Mouse (Mus musculus): ENCODE results near the gene F13a1. TPM values are rescaled to one million over a fixed set of nuclear protein-coding genes. Genes with fewer than 3 reads are reported as not detected.

F13a1 gene
- total and polyA plus RNA-seq, 3 experiments = not detected

GRCm38 (mm10) chr13:36901603-36902002 lies 148.4 kb downstream of the F13a1 start:
- Histone ChIP-seq H3K4me3 (ENCODE audit: control insufficient read depth in 1 of 2, insufficient read depth in 1 of 2, low read depth in 2 of 2, low read length in 2 of 2) (no peak overlapping the region), H3K36me3 (ENCODE audit: control insufficient read depth in 1 of 2, insufficient read depth in 2 of 2, low read length in 2 of 2) (no peaks in the 10 kb centered on the region), H3K9me3 (replicated peaks; ENCODE audit: insufficient read depth, low read length) (no peaks in the 10 kb centered on the region), H3K27me3 (ENCODE audit: control insufficient read depth in 1 of 2, insufficient read depth in 2 of 2, low read length in 2 of 2) (no peaks in the 10 kb centered on the region), H3K79me2 (ENCODE audit: control insufficient read depth, insufficient read depth, low read length, poor library complexity) (no peaks in the 10 kb centered on the region), H3K4me1 (ENCODE audit: control insufficient read depth in 1 of 2, insufficient read depth in 2 of 2, low read length in 2 of 2) (no peaks in the 10 kb centered on the region), H3K9ac (ENCODE audit: control insufficient read depth, low read depth, low read length, poor library complexity, severe bottlenecking) (no peak overlapping the region), H3K27ac (ENCODE audit: control insufficient read depth, low read depth, low read length) (no peak overlapping the region)
- no peak for TF ChIP-seq MAFK (IDR thresholded peaks at IDR 0.05; ENCODE audit: borderline replicate concordance, low read depth, low read length)
- DNase-seq (ENCODE audit: low read depth, low spot score) = no peak

GRCm38 (mm10) chr13:36901016-36901415 lies 149.0 kb downstream of the F13a1 start:
- Histone ChIP-seq H3K9me3 (replicated peaks; ENCODE audit: insufficient read depth, low read length) (no peaks in the 10 kb centered on the region), H3K79me2 (ENCODE audit: control insufficient read depth, insufficient read depth, low read length, poor library complexity) (no peaks in the 10 kb centered on the region), H3K4me3 (ENCODE audit: control insufficient read depth in 1 of 2, insufficient read depth in 1 of 2, low read depth in 2 of 2, low read length in 2 of 2) (no peak overlapping the region), H3K4me1 (ENCODE audit: control insufficient read depth in 1 of 2, insufficient read depth in 2 of 2, low read length in 2 of 2) (no peaks in the 10 kb centered on the region), H3K9ac (ENCODE audit: control insufficient read depth, low read depth, low read length, poor library complexity, severe bottlenecking) (no peak overlapping the region), H3K27me3 (ENCODE audit: control insufficient read depth in 1 of 2, insufficient read depth in 2 of 2, low read length in 2 of 2) (no peaks in the 10 kb centered on the region), H3K36me3 (ENCODE audit: control insufficient read depth in 1 of 2, insufficient read depth in 2 of 2, low read length in 2 of 2) (no peaks in the 10 kb centered on the region), H3K27ac (ENCODE audit: control insufficient read depth, low read depth, low read length) (no peak overlapping the region)
- TF ChIP-seq ZC3H11A (IDR thresholded peaks at IDR 0.05; ENCODE audit: low read depth, low read length) (no peak), JUND (IDR thresholded peaks at IDR 0.05; ENCODE audit: low read depth, low read length) (no peak), RAD21 (IDR thresholded peaks at IDR 0.05; ENCODE audit: low read depth, low read length) (no peak), CHD1 (IDR thresholded peaks at IDR 0.05; ENCODE audit: low read depth, low read length) (no peak)
- DNase-seq (ENCODE audit: low read depth, low spot score) = no peak

DNA sequence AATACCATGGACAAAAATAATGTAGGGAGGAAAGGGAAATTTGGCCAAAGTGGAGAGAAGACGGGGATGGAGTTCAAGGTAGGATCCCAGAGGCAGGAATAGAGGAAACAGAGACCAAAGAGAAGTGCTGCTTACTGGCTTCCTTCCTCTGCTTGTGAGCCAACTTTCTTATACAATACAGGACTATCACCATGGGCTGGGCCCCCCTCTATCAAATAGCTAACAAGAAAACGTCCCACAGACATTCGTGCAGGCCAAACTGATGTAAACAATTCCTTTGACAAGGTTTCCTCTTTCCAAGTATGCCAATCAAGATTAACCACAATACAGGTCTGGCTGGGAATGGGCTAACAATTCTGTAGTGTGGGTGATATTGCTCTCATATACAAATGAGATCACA lies 154.0 kb downstream of the F13a1 start:
- Histone ChIP-seq H3K4me1 (ENCODE audit: control insufficient read depth in 1 of 2, insufficient read depth in 2 of 2, low read length in 2 of 2) (no peaks in the 10 kb centered on the region), H3K4me3 (ENCODE audit: control insufficient read depth in 1 of 2, insufficient read depth in 1 of 2, low read depth in 2 of 2, low read length in 2 of 2) (no peak overlapping the region), H3K27me3 (ENCODE audit: control insufficient read depth in 1 of 2, insufficient read depth in 2 of 2, low read length in 2 of 2) (no peaks in the 10 kb centered on the region), H3K9ac (ENCODE audit: control insufficient read depth, low read depth, low read length, poor library complexity, severe bottlenecking) (no peak overlapping the region), H3K79me2 (ENCODE audit: control insufficient read depth, insufficient read depth, low read length, poor library complexity) (no peaks in the 10 kb centered on the region), H3K9me3 (replicated peaks; ENCODE audit: insufficient read depth, low read length) (no peaks in the 10 kb centered on the region), H3K27ac (ENCODE audit: control insufficient read depth, low read depth, low read length) (no peak overlapping the region), H3K36me3 (ENCODE audit: control insufficient read depth in 1 of 2, insufficient read depth in 2 of 2, low read length in 2 of 2) (no peaks in the 10 kb centered on the region)
- TF ChIP-seq RCOR1 (IDR thresholded peaks at IDR 0.05; ENCODE audit: low read depth, low read length) (no peak), MEF2A (IDR thresholded peaks at IDR 0.05; ENCODE audit: extremely low read depth, insufficient replicate concordance, low read depth, low read length, poor library complexity, severe bottlenecking) (no peak), GATA1 (IDR thresholded peaks at IDR 0.05; ENCODE audit: low read depth, low read length) (no peak), POLR2AphosphoS2 (IDR thresholded peaks at IDR 0.05; ENCODE audit: low read length) (no peak), TAL1 (IDR thresholded peaks at IDR 0.05; ENCODE audit: low read length) (no peak), SIN3A (IDR thresholded peaks at IDR 0.05; ENCODE audit: low read length) (no peak), TCF12 (IDR thresholded peaks at IDR 0.05; ENCODE audit: low read depth, low read length) (no peak), MXI1 (IDR thresholded peaks at IDR 0.05; ENCODE audit: low read depth, low read length) (no peak), NRF1 (IDR thresholded peaks at IDR 0.05; ENCODE audit: insufficient read depth, low read depth, low read length, poor library complexity, severe bottlenecking) (no peak), EP300 (IDR thresholded peaks at IDR 0.05; ENCODE audit: low read depth in 1 of 2, low read length in 2 of 2) (no peak), POLR2AphosphoS5 (IDR thresholded peaks at IDR 0.05; ENCODE audit: borderline replicate concordance, low read depth, low read length) (no peak), ZC3H11A (IDR thresholded peaks at IDR 0.05; ENCODE audit: low read depth, low read length) (no peak), BHLHE40 (IDR thresholded peaks at IDR 0.05; ENCODE audit: borderline replicate concordance, low read depth, low read length) (no peak), GABPA (IDR thresholded peaks at IDR 0.05; ENCODE audit: low read depth, low read length) (no peak), MAZ (IDR thresholded peaks at IDR 0.05; ENCODE audit: low read depth, low read length) (no peak), POLR2A (IDR thresholded peaks at IDR 0.05; ENCODE audit: control insufficient read depth in 1 of 2, insufficient read depth in 1 of 2, low read depth in 1 of 2, low read length in 2 of 2, poor library complexity in 1 of 2) (no peak)
- DNase-seq (ENCODE audit: low read depth, low spot score) = no peak
